Mouse (Mus musculus) neural tube, embryonic 15.5 days (tissue): Measurements from ENCODE around the gene Lamtor1. TPM values are rescaled to one million over a fixed set of nuclear protein-coding genes. Genes with fewer than 3 reads are reported as not detected.
"Not testable (repeated sequence)": the region's sequence is repeated elsewhere in the genome, so short reads cannot be mapped to it uniquely, and the experiment has no call there.

Source experiments
- ATAC-seq: fragments of 200-750 bp; cut with Nextera tagmentation; 2 replicates; pipeline ENCODE4 v1.8.0; 2017; ENCODE audit warnings: mild to moderate bottlenecking, moderate TSS enrichment, moderate library complexity; ENCODE audit not compliant: low FRiP score
- H3K27ac ChIP-seq: fragments of 300-500 bp; sonication (generic); replicated peaks from 2 replicates; pipeline ENCODE4 v1.5.1; 2015; ENCODE audit warnings: mild to moderate bottlenecking, inconsistent platforms
- H3K27me3 ChIP-seq: fragments of 300-500 bp; sonication (generic); replicated peaks from 2 replicates; pipeline ENCODE4 v1.6.1; 2015; ENCODE audit warnings: inconsistent platforms
- H3K36me3 ChIP-seq: fragments of 300-500 bp; sonication (generic); 2 replicates; pipeline ENCODE4 v1.6.1; 2015; ENCODE audit warnings: inconsistent platforms
- H3K4me1 ChIP-seq: fragments of 300-500 bp; sonication (generic); 2 replicates; pipeline ENCODE4 v1.6.1; 2015; ENCODE audit warnings: inconsistent platforms
- H3K4me2 ChIP-seq: fragments of 300-500 bp; sonication (generic); 2 replicates; pipeline ENCODE4 v1.6.1; 2015; ENCODE audit warnings: inconsistent platforms, mild to moderate bottlenecking, moderate library complexity
- H3K4me3 ChIP-seq: fragments of 300-500 bp; sonication (generic); replicated peaks from 2 replicates; pipeline ENCODE4 v1.5.1; 2015; ENCODE audit warnings: mild to moderate bottlenecking, inconsistent platforms
- H3K9ac ChIP-seq: fragments of 300-500 bp; sonication (generic); replicated peaks from 2 replicates; pipeline ENCODE4 v1.6.1; 2015; ENCODE audit warnings: mild to moderate bottlenecking, inconsistent platforms
- H3K9me3 ChIP-seq: fragments of 300-500 bp; sonication (generic); replicated peaks from 2 replicates; pipeline ENCODE4 v1.6.1; 2016; ENCODE audit warnings: inconsistent platforms
- WGBS: fragments of 180-500 bp; shearing (Covaris S2); methylation state at CpG from one replicate; pipeline ENCODE4 v1.1.7; 2015; ENCODE audit warnings: mixed read lengths; 5-methylcytosine and 5-hydroxymethylcytosine counted together
- polyA plus RNA-seq: library from polyadenylated mRNA; unstranded; fragments of >200 nt; fragmentation: Nextera tagmentation; extraction: Ambion mirVana; gene quantifications from 2 replicates; pipeline ENCODE4 v1.2.1, GENCODE M21; 2015

Lamtor1 gene
- polyA plus RNA-seq, 1 experiment from 2014 or later: 156 TPM

GRCm38 (mm10) chr7:101902846-101903245 is 2.9 kb upstream of the Lamtor1 start:
- H3K36me3 ChIP-seq: peaks cover 6% of the 10 kb centered on the region
- H3K4me3 ChIP-seq: no peak overlapping the region
- no peak overlapping the region for H3K9ac ChIP-seq
- peaks cover 24% of the 10 kb centered on the region for H3K4me1 ChIP-seq
- ATAC-seq: no peak
- no peaks in the 10 kb centered on the region for H3K27me3 ChIP-seq
- H3K4me2 ChIP-seq: no peak overlapping the region
- H3K27ac ChIP-seq: no peak overlapping the region
- no peaks in the 10 kb centered on the region for H3K9me3 ChIP-seq

GRCm38 (mm10) chr7:101906287-101906681 is 580 bp downstream of the Lamtor1 start, which contains the start of gene Tomt:
TSS of gene Tomt (minus strand) at chr7:101906359.
- H3K27ac ChIP-seq: peak within 1 kb of the TSS; percentile 99
- peak within 1 kb of the TSS; percentile 97 for H3K9ac ChIP-seq
- no peaks in the 10 kb centered on the region for H3K27me3 ChIP-seq
- H3K4me3 ChIP-seq: peak within 1 kb of the TSS; percentile 85
- no peaks in the 10 kb centered on the region for H3K9me3 ChIP-seq
- ATAC-seq: no peak
- H3K36me3 ChIP-seq: peaks cover 24% of the 10 kb centered on the region
- peaks cover 34% of the 10 kb centered on the region for H3K4me1 ChIP-seq
- 15% methylated on average over 11 of the region's 11 CpGs for WGBS
- peak within 1 kb of the TSS; percentile 74 for H3K4me2 ChIP-seq

- no peaks in the 10 kb centered on the region for H3K9me3 ChIP-seq
- peak overlapping the region; percentile 74 for H3K4me2 ChIP-seq
- no peak overlapping the region for H3K27ac ChIP-seq
- 71% methylated on average over 8 of the region's 8 CpGs for WGBS
- peak overlapping the region; percentile 85 for H3K4me3 ChIP-seq
- no peak for ATAC-seq
- H3K36me3 ChIP-seq: peaks cover 27% of the 10 kb centered on the region
- H3K9ac ChIP-seq: peak overlapping the region; percentile 97
- peaks cover 34% of the 10 kb centered on the region for H3K4me1 ChIP-seq
- H3K27me3 ChIP-seq: no peaks in the 10 kb centered on the region
These were observed 992 bp downstream of the Lamtor1 start for GRCm38 (mm10) chr7:101906696-101907095.

GRCm38 (mm10) chr7:101908367-101908766 is 2.7 kb downstream of the Lamtor1 start:
- H3K27me3 ChIP-seq: no peaks in the 10 kb centered on the region
- H3K4me1 ChIP-seq: peaks cover 34% of the 10 kb centered on the region
- WGBS: 84% methylated on average over 4 of the region's 4 CpGs
- no peaks in the 10 kb centered on the region for H3K9me3 ChIP-seq
- ATAC-seq: no peak
- H3K36me3 ChIP-seq: peaks cover 37% of the 10 kb centered on the region
- H3K9ac ChIP-seq: no peak overlapping the region
- H3K4me2 ChIP-seq: no peak overlapping the region
- H3K27ac ChIP-seq: no peak overlapping the region
- no peak overlapping the region for H3K4me3 ChIP-seq

GRCm38 (mm10) chr7:101910138-101910537 is 4.4 kb downstream of the Lamtor1 start:
- Histone ChIP-seq H3K27me3 (no peaks in the 10 kb centered on the region), H3K4me3 (no peak overlapping the region), H3K27ac (no peak overlapping the region), H3K4me1 (peaks cover 29% of the 10 kb centered on the region), H3K36me3 (peaks cover 52% of the 10 kb centered on the region), H3K9ac (no peak overlapping the region), H3K4me2 (no peak overlapping the region), H3K9me3 (no peaks in the 10 kb centered on the region)
- WGBS: 96% methylated on average over 4 of the region's 4 CpGs
- ATAC-seq: no peak

GRCm38 (mm10) chr7:101911982-101912381 is 6.3 kb downstream of the Lamtor1 start:
- no peak for ATAC-seq
- H3K9me3 ChIP-seq: no peaks in the 10 kb centered on the region
- H3K27ac ChIP-seq: no peak overlapping the region
- H3K9ac ChIP-seq: no peak overlapping the region
- peaks cover 52% of the 10 kb centered on the region for H3K36me3 ChIP-seq
- WGBS: 58% methylated on average over 3 of the region's 3 CpGs
- H3K4me2 ChIP-seq: no peak overlapping the region
- peaks cover 19% of the 10 kb centered on the region for H3K4me1 ChIP-seq
- no peak overlapping the region for H3K4me3 ChIP-seq
- no peaks in the 10 kb centered on the region for H3K27me3 ChIP-seq

GRCm38 (mm10) chr7:101918071-101918470 is 12.4 kb downstream of the Lamtor1 start:
- H3K4me2 ChIP-seq: no peak overlapping the region
- no peaks in the 10 kb centered on the region for H3K27me3 ChIP-seq
- no peaks in the 10 kb centered on the region for H3K4me1 ChIP-seq
- peaks cover 18% of the 10 kb centered on the region for H3K36me3 ChIP-seq
- no peak overlapping the region for H3K9ac ChIP-seq
- no peaks in the 10 kb centered on the region for H3K9me3 ChIP-seq
- peak; percentile 81 for ATAC-seq
- no peak overlapping the region for H3K4me3 ChIP-seq
- WGBS: 18% methylated on average over 1 of the region's 1 CpGs
- H3K27ac ChIP-seq: no peak overlapping the region

GRCm38 (mm10) chr7:101925892-101926291 is 20.2 kb downstream of the Lamtor1 start:
- H3K9ac ChIP-seq, H3K4me3 ChIP-seq, ATAC-seq, H3K36me3 ChIP-seq, H3K27me3 ChIP-seq, H3K27ac ChIP-seq, H3K4me2 ChIP-seq, H3K4me1 ChIP-seq, H3K9me3 ChIP-seq: not testable (repeated sequence)

- Histone ChIP-seq H3K9me3 (no peaks in the 10 kb centered on the region), H3K27ac (no peak overlapping the region), H3K4me1 (peaks cover 6% of the 10 kb centered on the region), H3K9ac (no peak overlapping the region), H3K4me3 (no peak overlapping the region), H3K27me3 (no peaks in the 10 kb centered on the region), H3K36me3 (no peaks in the 10 kb centered on the region), H3K4me2 (no peak overlapping the region)
- ATAC-seq: no peak
- WGBS: 88% methylated on average over 3 of the region's 3 CpGs
These were observed 22.4 kb downstream of the Lamtor1 start for GRCm38 (mm10) chr7:101928093-101928492.

- 93% methylated on average over 1 of the region's 1 CpGs for WGBS
- Histone ChIP-seq H3K9ac (no peak overlapping the region), H3K4me3 (0 out of 2 replicates have a peak overlapping the region, but pooled peaks have one; percentile 8)
These were observed 26.8 kb downstream of the Lamtor1 start for GRCm38 (mm10) chr7:101932551-101932950.

GRCm38 (mm10) chr7:101933300-101933699 is 27.6 kb downstream of the Lamtor1 start:
- H3K4me2 ChIP-seq: peak overlapping the region; percentile 81
- WGBS: 8% methylated on average over 15 of the region's 15 CpGs
- no peaks in the 10 kb centered on the region for H3K27me3 ChIP-seq
- H3K4me1 ChIP-seq: peaks cover 37% of the 10 kb centered on the region
- H3K27ac ChIP-seq: peak overlapping the region; percentile 78
- peak overlapping the region; percentile 82 for H3K4me3 ChIP-seq
- no peaks in the 10 kb centered on the region for H3K9me3 ChIP-seq
- H3K9ac ChIP-seq: peak overlapping the region; percentile 69
- ATAC-seq: peak; percentile 53
- H3K36me3 ChIP-seq: no peaks in the 10 kb centered on the region

More at GRCm38 (mm10) chr7:101932551-101932950, 26.8 kb downstream of the Lamtor1 start:
- Histone ChIP-seq H3K27me3 (no peaks in the 10 kb centered on the region), H3K9me3 (no peaks in the 10 kb centered on the region), H3K36me3 (no peaks in the 10 kb centered on the region), H3K4me2 (peak overlapping the region; percentile 81; the same call in 1 of the 2 replicates), H3K4me1 (peaks cover 35% of the 10 kb centered on the region), H3K27ac (no peak overlapping the region)
- ATAC-seq: no peak

- under 1% methylated on average over 40 of the region's 40 CpGs for WGBS
- Histone ChIP-seq H3K4me3 (peak within 1 kb of the TSS; percentile 82), H3K27me3 (no peaks in the 10 kb centered on the region), H3K9me3 (no peaks in the 10 kb centered on the region), H3K4me2 (peak within 1 kb of the TSS; percentile 81), H3K27ac (peak within 1 kb of the TSS; percentile 78), H3K4me1 (peaks cover 37% of the 10 kb centered on the region), H3K9ac (peak within 1 kb of the TSS; percentile 77), H3K36me3 (no peaks in the 10 kb centered on the region)
- peak; percentile 99 for ATAC-seq
These were observed 28.1 kb downstream of the Lamtor1 start, which contains the start of the genes Lrrc51 and Numa1 for GRCm38 (mm10) chr7:101933751-101934240. TSS of gene Lrrc51 (minus strand) at chr7:101933895. TSS of gene Numa1 (plus strand) at chr7:101934111.
